Mouse (Mus musculus) granulocyte monocyte progenitor cell, adult 5-6 weeks (primary cell): ENCODE measurements at regions not wholly inside any gene's neighbourhood (a gene's known extent, or its start where the extent isn't known, plus 50 kb on each side); places are given as distances from the start of the nearest gene placed in this dataset.

Experiments
- ATAC-seq: replicated peaks from 2 replicates; pipeline ENCODE4 v1.8.0; 2016; ENCODE audit warnings: mild to moderate bottlenecking, moderate TSS enrichment, inconsistent platforms; ENCODE audit not compliant: poor library complexity, severe bottlenecking

GRCm38 (mm10) chr1:82135761-82136331 lies 97.1 kb upstream of the Gm9747 start:
- ATAC-seq, result no peak

- ATAC-seq, result no peak
Observed at GRCm38 (mm10) chr1:82145256-82145655, 87.7 kb upstream of the Gm9747 start.

DNA sequence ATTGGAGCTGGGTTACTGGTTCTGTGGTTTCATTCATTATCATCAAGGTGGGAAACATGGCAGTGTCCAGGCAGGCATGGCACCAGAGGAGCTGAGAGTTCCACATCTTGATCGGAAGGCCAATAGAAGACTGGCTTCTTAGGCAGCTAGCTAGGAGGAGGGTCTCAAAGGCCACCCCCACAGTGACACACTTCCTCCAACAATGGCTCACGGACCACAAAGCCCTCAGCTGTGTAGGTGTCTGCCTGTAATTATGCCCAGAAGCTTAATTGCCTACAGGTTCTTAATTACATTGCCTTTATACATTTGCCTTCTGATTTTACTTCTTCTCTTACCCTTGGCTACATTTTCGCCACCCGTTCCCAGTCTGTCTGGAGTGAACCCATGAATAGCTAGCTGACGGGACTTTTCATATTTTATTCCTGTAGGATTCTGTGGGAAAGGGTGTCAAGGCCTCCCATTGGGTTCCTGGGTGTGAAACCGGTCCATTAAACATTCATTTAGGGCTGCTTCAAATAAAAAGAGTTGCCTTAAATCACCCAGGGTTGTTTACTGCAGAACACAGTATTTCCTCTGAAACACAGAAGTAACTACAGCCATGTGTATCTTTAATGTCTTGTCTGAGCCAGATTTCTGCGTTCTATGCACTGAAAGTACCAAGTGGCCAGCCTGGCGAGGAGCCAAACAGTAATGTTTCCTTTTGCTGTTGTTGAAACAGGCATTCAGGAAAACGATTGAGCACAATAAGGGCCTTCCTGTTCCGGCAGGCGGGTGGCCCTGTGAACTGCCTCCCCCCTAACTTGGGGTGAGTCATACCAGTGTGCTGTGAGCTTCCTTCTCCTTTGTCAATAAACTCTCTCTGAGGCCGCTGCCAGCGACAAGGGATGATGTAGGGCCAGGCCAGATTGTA lies 82.4 kb upstream of the Gm9747 start:
- ATAC-seq, result peak; percentile 50; the same call in 1 of the 2 replicates

- no peak for ATAC-seq
Observed at GRCm38 (mm10) chr1:82155961-82156360, 77.0 kb upstream of the Gm9747 start.

DNA sequence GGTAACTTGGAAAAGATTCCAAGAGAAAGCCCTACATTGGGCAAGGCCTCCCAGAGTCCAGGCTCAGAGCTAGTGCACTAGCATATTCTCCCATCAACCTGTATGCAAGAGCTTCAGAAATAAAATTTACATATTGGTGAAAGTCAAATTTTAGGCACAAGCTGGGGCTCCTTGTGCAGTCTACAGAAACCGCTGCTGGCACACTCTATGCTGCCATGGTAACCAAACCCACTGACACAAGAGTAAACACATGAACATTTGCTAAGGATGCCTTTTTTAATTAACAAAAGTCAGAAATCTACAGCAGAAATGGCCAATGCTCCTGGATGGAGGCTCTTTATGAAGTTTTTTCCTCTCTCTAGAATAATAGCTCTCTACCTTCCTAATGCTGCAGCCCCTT lies 75.9 kb upstream of the Gm9747 start:
- ATAC-seq, result no peak

DNA sequence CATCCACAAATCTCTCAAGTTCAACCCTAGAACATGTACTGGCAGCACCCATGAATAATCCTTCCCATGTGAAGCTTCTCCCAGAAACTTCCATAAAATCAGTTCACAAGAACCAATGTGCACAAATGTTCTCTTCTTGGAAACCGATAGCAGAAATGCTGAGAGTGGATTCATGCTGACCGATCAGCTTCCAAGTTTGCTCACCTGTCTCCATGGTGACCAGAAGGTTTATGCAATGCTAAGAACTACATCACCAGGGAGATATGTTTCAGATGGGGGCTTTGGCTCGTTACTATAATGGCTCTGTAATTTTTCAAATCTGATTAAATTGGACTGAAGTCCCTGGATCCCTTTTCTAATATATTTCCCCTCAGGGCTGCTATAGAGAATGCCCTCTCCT lies 74.4 kb upstream of the Gm9747 start:
- ATAC-seq, result no peak

- no peak for ATAC-seq
Observed at GRCm38 (mm10) chr1:82159201-82159600, 73.7 kb upstream of the Gm9747 start.

- ATAC-seq, result no peak
Observed at GRCm38 (mm10) chr1:82162926-82163325, 70.0 kb upstream of the Gm9747 start.

DNA sequence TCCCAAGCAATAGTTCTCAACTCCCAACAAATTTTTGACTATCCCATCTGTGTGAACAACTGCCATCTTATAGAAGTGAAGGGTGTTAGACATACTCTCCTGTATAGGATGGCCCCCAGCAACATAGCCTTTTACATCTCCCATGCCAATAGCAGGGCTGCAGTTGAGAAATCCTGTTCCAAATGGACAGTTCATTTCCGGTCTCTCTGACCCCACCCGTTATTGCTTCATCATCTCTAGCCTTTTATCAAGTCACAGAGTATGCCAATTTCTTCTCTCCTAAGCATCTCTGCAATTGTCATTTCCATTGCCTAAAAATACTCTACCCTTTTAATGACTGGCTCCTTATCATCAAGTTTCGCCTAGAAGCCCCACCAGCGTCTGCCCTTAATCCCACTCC lies 64.8 kb upstream of the Gm9747 start:
- ATAC-seq, result no peak

DNA sequence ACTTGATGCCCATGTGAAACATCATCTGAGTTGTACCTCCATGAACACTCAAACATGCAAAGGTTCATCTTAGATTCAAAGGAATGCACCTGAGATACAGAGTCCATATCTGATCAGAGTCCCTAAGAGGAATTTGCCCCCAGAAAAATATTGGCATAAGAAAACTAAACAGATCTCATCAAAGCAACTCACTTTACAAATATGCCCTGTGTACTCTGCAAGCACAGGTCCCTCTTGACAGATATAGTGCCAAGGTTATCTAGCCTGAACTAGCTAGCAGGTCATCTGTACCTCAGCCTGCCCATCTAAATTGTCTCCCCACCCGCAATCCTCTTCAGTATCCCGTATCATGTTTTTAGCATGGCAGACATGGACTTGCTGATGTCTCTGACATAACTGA lies 64.0 kb upstream of the Gm9747 start:
- no peak for ATAC-seq

DNA sequence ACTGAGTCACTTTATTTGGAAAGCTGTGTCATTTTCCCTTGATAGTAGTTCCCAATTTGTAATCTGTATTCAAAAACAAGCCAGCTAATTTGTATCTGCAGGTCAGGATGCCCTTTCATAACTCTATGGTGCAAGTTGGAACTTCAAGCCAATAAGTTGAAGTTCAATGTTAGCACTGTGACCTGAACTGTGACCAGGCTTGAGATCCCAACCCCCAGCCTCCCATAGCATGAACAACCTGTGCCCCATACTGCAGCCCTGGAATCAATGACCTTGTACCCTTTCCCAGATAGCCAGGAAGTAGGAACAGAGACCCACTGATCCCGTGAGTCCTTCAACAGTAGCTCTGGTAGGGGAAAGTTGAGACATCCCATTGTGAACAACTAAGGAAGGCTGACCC lies 52.5 kb upstream of the Gm9747 start:
- no peak for ATAC-seq
